Mouse (Mus musculus) G1E (cell line): ENCODE data around the gene Scml4. TPM values are rescaled to one million over a fixed set of nuclear protein-coding genes. Genes with fewer than 3 reads are reported as not detected.

Source experiments
- ATAC-seq: 2 replicates; pipeline ENCODE4 v1.8.0; 2016; ENCODE audit warnings: mild to moderate bottlenecking; ENCODE audit not compliant: insufficient number of reproducible peaks, poor library complexity, low FRiP score, severe bottlenecking; ENCODE audit errors: extremely low read depth
- DNase-seq: peaks from one replicate; pipeline ENCODE4 v3.0.0; 2012; ENCODE audit warnings: low spot score
- H3K27me3 ChIP-seq: 2 replicates; pipeline ENCODE4 v1.6.1; 2012; ENCODE audit warnings: mild to moderate bottlenecking, low read length, inconsistent platforms; ENCODE audit not compliant: insufficient read depth
- H3K36me3 ChIP-seq: replicated peaks from 2 replicates; pipeline ENCODE3; 2012; ENCODE audit warnings: mild to moderate bottlenecking, inconsistent platforms
- H3K4me1 ChIP-seq: 2 replicates; pipeline ENCODE4 v1.6.1; 2012; ENCODE audit warnings: low read depth, low read length, inconsistent platforms, mixed read lengths; ENCODE audit not compliant: insufficient read depth
- H3K4me3 ChIP-seq: 2 replicates; pipeline ENCODE4 v1.5.1; 2012; ENCODE audit warnings: low read depth, mild to moderate bottlenecking, inconsistent platforms, low read length, moderate library complexity, mixed read lengths
- H3K9me3 ChIP-seq: replicated peaks from 2 replicates; pipeline ENCODE4 v1.6.1; 2012; ENCODE audit warnings: inconsistent platforms
- CTCF ChIP-seq: IDR thresholded peaks from 2 replicates; pipeline ENCODE4 v1.5.1; 2012; ENCODE audit warnings: low read depth, low read length, inconsistent platforms, mixed read lengths
- GATA1 ChIP-seq: IDR thresholded peaks from 2 replicates; pipeline ENCODE4 v1.6.1; 2012; ENCODE audit warnings: borderline replicate concordance, low read length, inconsistent platforms, mixed read lengths
- GATA2 ChIP-seq: IDR thresholded peaks from 2 replicates; pipeline ENCODE4 v1.6.1; 2012; ENCODE audit warnings: low read depth, low read length, inconsistent platforms, borderline replicate concordance
- POLR2AphosphoS5 ChIP-seq: IDR thresholded peaks from 2 replicates; pipeline ENCODE4 v1.6.1; 2012; ENCODE audit warnings: low read depth, low read length, inconsistent platforms; ENCODE audit not compliant: insufficient replicate concordance
- TAL1 ChIP-seq: conservative IDR thresholded peaks from 2 replicates; pipeline ENCODE4 v1.6.1; 2012; ENCODE audit warnings: low read depth, low read length, inconsistent platforms, mixed read lengths
- polyA plus RNA-seq: library from polyadenylated mRNA; stranded (reverse); fragments of >175 nt; gene quantifications from 2 replicates; pipeline ENCODE4 v1.2.3, GENCODE M21; 2012
- total RNA-seq, 2 experiments: library from RNA; stranded (forward) in 1 of 2; stranded (reverse) in 1 of 2; fragments of 200-1000 nt in 1 of 2; fragments of >200 nt in 1 of 2; fragmentation: Nextera tagmentation in 1 of 2; gene quantifications; 2 replicates each; pipeline ENCODE4 v1.2.3; 2014 to 2017

Scml4 gene
- total and polyA plus RNA-seq, 3 experiments, result not detected

- Histone ChIP-seq H3K9me3 (no peaks in the 10 kb centered on the region), H3K4me3 (no peak overlapping the region), H3K27me3 (no peaks in the 10 kb centered on the region), H3K4me1 (no peaks in the 10 kb centered on the region), H3K36me3 (no peaks in the 10 kb centered on the region)
- DNase-seq (no peak), ATAC-seq (no peak)
- TF ChIP-seq POLR2AphosphoS5 (no peak), CTCF (no peak), TAL1 (no peak), GATA2 (no peak)
These were observed 139.2 kb downstream of the Scml4 start for GRCm38 (mm10) chr10:42999324-42999723.

DNA sequence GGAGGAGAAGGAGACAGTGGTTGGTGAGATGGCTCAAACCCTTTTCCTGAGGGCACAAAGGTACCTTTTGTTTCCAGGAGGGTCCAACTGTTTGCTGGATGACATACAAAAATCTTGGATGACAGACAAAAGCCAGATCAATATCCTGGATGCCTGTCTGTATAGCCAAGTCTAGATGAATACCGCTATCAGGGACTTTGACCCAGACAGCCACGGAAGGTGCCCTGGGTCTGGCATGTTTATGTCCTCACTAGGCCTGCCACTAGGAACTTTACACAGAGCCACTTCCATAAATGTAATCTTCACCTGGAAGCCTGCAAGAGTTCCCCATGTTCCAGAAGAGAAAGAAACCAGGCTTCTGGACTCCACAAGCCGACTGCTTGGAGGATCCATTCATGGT, 141.3 kb downstream of the Scml4 start:
- ATAC-seq (no peak), DNase-seq (no peak)
- Histone ChIP-seq H3K4me1 (no peaks in the 10 kb centered on the region), H3K4me3 (no peak overlapping the region), H3K36me3 (no peaks in the 10 kb centered on the region), H3K27me3 (no peaks in the 10 kb centered on the region), H3K9me3 (no peaks in the 10 kb centered on the region)
- TF ChIP-seq GATA2 (no peak), POLR2AphosphoS5 (no peak), CTCF (no peak), GATA1 (no peak), TAL1 (no peak)

DNA sequence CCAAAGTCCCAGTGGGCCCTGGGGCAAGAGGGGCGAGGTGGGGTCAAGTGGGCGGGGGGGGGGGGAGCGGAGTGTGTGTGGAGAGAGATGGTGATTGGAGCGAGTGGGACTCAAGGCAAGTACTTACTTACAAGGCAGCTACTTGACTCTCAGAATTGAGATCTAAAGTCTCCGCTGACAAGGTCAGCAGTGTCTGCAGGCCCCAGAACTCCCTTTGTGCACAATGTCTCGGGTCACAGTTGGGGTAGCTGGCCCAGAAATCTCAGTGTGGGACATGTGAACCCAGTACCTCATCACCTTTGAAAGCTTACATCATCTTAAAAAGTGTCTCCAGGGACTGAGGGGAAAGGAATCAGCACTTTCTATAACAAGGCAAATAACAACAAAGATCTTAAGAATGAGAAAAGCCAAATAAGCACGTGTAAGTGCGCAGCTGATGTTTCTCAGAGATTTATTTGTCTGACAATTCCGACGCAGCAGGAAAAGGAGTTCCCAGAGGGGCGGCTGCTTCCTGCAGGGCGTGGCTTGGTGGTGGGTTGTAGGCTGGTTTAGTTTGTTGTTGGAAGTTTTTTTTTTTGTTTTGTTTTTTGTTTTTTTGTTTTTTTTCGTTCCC, 142.0 kb downstream of the Scml4 start:
- ATAC-seq (no peak), DNase-seq (no peak)
- no peak overlapping the region for H3K4me3 ChIP-seq
- no peaks in the 10 kb centered on the region for H3K4me1 ChIP-seq
- H3K9me3 ChIP-seq, result no peaks in the 10 kb centered on the region
- no peaks in the 10 kb centered on the region for H3K36me3 ChIP-seq
- no peaks in the 10 kb centered on the region for H3K27me3 ChIP-seq
- TF ChIP-seq POLR2AphosphoS5 (no peak), GATA2 (no peak), TAL1 (no peak), CTCF (no peak), GATA1 (no peak)

GRCm38 (mm10) chr10:43002721-43003465, 142.7 kb downstream of the Scml4 start:
- TF ChIP-seq CTCF (no peak), GATA1 (no peak), POLR2AphosphoS5 (no peak), TAL1 (no peak)
- Histone ChIP-seq H3K4me3 (no peak overlapping the region), H3K27me3 (no peaks in the 10 kb centered on the region), H3K36me3 (no peaks in the 10 kb centered on the region), H3K4me1 (no peaks in the 10 kb centered on the region), H3K9me3 (no peaks in the 10 kb centered on the region)
- ATAC-seq (no peak), DNase-seq (no peak)

- no peak for TF ChIP-seq TAL1
- TF ChIP-seq POLR2AphosphoS5, result no peak
- no peak for TF ChIP-seq GATA2
- no peak for TF ChIP-seq GATA1
- no peak for TF ChIP-seq CTCF
- no peak overlapping the region for H3K4me3 ChIP-seq
- no peaks in the 10 kb centered on the region for H3K9me3 ChIP-seq
- ATAC-seq, result no peak
- no peaks in the 10 kb centered on the region for H3K36me3 ChIP-seq
- no peaks in the 10 kb centered on the region for H3K4me1 ChIP-seq
- H3K27me3 ChIP-seq, result no peaks in the 10 kb centered on the region
- DNase-seq, result no peak
These were observed 143.2 kb downstream of the Scml4 start for GRCm38 (mm10) chr10:43003466-43003757.

DNA sequence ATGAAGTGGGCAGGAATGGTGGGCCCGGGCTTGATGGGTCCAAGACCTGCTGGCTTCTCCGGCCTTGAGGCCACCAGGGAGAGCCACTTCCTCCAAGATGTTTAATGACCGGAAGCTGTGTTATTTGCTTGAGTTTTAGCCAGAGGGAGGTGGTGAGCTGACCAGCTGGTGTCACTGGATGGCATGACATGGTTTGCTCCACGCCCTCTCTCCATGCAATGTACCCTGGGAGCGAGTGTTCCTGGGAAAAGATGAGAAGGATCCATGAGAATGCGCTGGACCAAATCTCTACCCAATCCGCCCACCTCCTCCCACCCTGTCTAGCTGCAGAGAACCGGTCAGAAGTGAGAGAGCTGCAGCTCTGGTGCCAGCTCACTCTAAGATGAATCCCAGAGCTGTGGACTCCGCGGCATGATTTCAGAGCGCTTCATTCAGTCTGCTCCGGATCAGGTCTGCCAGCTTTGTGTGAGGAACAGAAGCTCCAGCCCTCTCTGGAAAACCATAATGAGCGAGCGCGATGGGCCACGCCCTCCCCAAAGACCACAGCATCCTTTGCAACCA, 144.1 kb downstream of the Scml4 start:
- DNase-seq, result no peak
- no peak for TF ChIP-seq CTCF

GRCm38 (mm10) chr10:43005031-43005430, 144.9 kb downstream of the Scml4 start:
- no peaks in the 10 kb centered on the region for H3K27me3 ChIP-seq
- ATAC-seq, result no peak
- no peak for TF ChIP-seq TAL1
- no peak for TF ChIP-seq POLR2AphosphoS5
- TF ChIP-seq GATA1, result no peak
- TF ChIP-seq CTCF, result no peak
- TF ChIP-seq GATA2, result no peak
- H3K4me1 ChIP-seq, result no peaks in the 10 kb centered on the region
- no peaks in the 10 kb centered on the region for H3K9me3 ChIP-seq
- no peak for DNase-seq
- H3K4me3 ChIP-seq, result no peak overlapping the region
- no peaks in the 10 kb centered on the region for H3K36me3 ChIP-seq

More for the DNA sequence above, 144.1 kb downstream of the Scml4 start:
- H3K4me1 ChIP-seq, result no peaks in the 10 kb centered on the region
- H3K9me3 ChIP-seq, result no peaks in the 10 kb centered on the region
- H3K27me3 ChIP-seq, result no peaks in the 10 kb centered on the region
- H3K4me3 ChIP-seq, result no peak overlapping the region
- ATAC-seq, result no peak
- H3K36me3 ChIP-seq, result no peaks in the 10 kb centered on the region
